Mouse (Mus musculus) T-cell, adult 66 days (primary cell): ENCODE data around the gene Coq10b. TPM values are rescaled to one million over a fixed set of nuclear protein-coding genes. Genes with fewer than 3 reads are reported as not detected.

Experiments used
- total RNA-seq, 2 experiments: library from RNA; stranded (reverse); gene quantifications; 3 replicates in 1 of 2; 4 replicates in 1 of 2; pipeline ENCODE4 v1.2.4; 2023

Coq10b gene
- total RNA-seq, result 10 to 100 TPM; 54.8 to 69.1 TPM

GRCm38 (mm10) chr1:55052355-55052953, at the start of gene Coq10b:
Coq10b (plus strand) TSS chr1:55052770.

GRCm38 (mm10) chr1:55027253-55027801, 25.2 kb upstream of the Coq10b start, which contains the start of gene Sf3b1:
Sf3b1 (minus strand) TSS chr1:55027481.

GRCm38 (mm10) chr1:55087932-55088610, 35.5 kb downstream of the Coq10b start, which contains the start of the genes Hspe1 and Hspd1:
Hspe1 (plus strand) TSS chr1:55088132.
Hspd1 (minus strand) TSS chr1:55088243.

Other genes starting within 250 kb of the Coq10b start
- gene Ankrd44, start 126.4 kb upstream of the Coq10b start, total RNA-seq, result 100 to 1,000 TPM; 579 to 598 TPM
- gene Sf3b1, start 25.3 kb upstream of the Coq10b start, total RNA-seq, result 100 to 1,000 TPM; 462 to 463 TPM
- 100 to 1,000 TPM; 160 to 193 TPM for gene Hspe1, start 35.4 kb downstream of the Coq10b start, total RNA-seq
- 100 to 1,000 TPM; 101 to 132 TPM for gene Hspd1, start 35.5 kb downstream of the Coq10b start, total RNA-seq
- 10 to 100 TPM; 73.8 to 88.0 TPM for gene Mob4, start 78.5 kb downstream of the Coq10b start, total RNA-seq
- 1 to 10 TPM; 3.0 to 4.2 TPM for gene Rftn2, start 174.0 kb downstream of the Coq10b start, total RNA-seq
- gene Mars2, start 184.4 kb downstream of the Coq10b start, total RNA-seq, result 1 to 10 TPM; 7.8 to 8.7 TPM